Mouse (Mus musculus) 416B (cell line): ENCODE results near the gene Slc15a1.

Experiments
- DNase-seq: peaks from one replicate; pipeline ENCODE4 v3.0.0; 2011; ENCODE audit warnings: low read depth

Gene Slc15a1

DNA sequence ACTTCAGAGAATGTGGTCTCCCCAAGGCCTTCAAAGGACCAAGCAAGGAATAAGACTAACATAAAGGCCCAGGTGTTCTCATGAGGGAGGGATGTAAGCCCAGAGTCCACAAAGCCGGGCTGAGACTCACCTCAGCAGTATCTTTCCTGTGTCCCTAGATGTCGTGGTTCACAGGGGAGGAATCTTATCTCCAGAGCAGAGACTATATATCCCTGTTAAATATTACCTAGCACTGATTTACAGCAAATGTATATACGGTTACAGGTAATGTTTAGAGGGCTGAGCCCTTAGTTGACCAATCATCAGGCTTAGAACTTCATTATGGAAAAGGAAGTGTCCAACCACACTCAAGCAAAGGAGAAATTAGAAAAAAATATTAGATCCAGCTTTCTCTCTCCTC is 11.3 kb downstream of the Slc15a1 start:
- DNase-seq, result no peak

DNA sequence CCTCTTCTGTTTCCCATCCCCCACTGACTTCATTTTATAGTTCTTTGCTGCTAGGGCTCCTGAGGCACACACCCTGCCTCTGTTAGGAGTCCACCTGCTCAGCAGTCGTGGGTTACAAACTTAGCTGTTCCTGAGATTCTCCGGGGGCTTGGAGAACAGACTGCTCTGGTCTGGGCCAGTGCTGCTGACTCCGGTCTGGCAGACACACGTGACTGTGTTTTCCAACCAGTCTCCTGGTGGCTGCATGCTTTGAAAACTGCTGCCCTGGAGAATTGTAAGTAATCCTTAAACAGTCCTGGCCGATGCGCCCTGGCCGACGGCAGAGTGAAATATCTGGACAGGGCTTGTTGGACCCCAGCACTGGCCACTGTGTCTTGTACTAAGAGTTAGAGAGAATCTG is 12.7 kb downstream of the Slc15a1 start:
- DNase-seq, result no peak

DNA sequence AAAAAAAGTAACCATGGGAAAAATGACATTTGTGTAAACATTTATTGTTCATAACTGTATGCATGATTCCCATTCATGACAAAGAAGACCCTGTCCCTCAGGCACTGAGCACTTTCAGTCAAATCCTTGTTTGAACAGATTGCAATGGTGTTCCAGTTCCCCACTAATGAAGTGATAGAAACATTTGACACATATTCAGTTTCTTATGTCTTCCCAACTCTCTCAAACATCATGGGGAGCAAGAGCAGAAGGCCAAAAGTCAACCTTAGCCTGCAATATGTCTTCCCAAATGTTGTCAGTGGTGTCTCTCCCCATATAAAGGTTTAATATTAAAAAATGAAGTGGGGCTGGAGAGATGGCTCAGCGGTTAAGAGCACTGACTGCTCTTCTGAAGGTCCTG is 19.3 kb downstream of the Slc15a1 start:
- no peak for DNase-seq

DNA sequence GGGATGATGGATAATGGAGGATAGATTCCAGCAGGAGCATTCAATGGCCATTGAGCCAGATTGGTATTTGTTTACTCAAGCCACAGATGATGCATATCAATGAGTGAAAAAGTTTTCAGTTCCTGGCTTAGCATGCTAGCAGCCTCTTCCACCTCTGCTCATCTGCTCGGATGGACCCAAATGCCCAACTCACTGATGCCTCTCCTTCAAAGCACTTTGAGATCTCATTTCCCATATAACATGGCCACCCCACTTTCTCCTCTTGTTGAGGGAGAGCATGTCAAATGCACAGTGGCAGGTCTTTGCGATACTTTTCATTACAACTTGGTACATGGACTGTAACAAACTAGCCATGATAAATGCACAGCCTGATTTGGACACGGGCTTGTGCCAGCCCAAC is 20.6 kb downstream of the Slc15a1 start:
- DNase-seq, result peak; percentile 21

DNA sequence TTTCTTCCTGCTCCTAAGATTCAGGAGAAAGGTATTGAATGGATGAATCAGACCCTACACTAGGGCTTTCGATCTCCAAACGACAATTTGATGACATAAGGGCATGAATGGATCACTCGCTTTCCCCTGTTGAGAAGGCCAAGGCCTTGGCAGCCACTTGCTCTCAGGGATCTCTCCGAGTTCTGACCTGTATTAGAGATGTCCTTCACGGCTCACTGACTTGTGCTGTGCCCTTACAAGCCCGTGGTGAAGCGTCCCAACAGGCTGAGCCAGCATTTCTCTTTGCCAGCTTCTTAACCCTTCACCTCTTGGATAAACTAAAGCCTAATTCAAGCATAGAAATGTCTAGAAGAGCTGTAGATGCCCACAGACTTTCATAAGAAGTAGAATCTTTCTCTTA is 22.9 kb downstream of the Slc15a1 start:
- DNase-seq, result no peak

DNA sequence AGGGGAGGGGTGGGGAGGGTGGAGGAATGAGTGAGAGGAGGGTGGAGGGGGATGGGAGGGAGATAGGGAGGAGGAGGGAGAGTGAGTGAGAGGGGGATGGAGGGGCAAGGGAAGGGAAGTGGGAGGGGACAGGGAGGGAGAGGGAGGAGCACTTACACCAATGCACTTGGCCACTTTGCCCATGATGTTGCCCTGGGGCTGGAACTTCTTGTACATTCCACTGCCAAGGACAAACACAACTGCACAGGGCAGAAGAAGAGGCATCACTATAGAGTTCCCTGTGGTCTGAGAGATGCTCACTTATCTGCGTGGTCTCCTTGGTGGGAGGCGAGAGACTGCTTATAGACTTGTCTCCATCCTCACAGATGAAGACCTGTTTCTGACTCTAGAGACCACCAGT is 23.5 kb downstream of the Slc15a1 start:
- no peak for DNase-seq

DNA sequence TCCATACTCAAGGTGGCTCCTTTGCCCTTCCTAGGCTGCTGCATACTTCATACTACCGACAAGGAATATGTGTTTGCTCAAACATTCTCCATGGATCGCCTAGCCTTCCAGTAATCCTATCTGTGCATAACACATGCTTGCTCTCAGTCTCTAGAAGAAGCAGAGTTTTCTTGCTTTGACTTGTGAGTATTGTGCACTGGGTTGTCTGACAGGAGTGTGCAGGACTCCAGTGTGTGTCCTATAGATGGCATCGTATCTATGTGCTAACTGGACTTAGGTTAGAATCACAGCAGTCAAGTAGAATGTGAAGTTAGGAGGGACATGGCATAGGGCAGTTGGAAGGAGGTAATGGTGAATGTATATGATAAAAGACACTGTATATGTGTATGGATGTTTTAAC is 26.0 kb downstream of the Slc15a1 start:
- DNase-seq, result no peak

DNA sequence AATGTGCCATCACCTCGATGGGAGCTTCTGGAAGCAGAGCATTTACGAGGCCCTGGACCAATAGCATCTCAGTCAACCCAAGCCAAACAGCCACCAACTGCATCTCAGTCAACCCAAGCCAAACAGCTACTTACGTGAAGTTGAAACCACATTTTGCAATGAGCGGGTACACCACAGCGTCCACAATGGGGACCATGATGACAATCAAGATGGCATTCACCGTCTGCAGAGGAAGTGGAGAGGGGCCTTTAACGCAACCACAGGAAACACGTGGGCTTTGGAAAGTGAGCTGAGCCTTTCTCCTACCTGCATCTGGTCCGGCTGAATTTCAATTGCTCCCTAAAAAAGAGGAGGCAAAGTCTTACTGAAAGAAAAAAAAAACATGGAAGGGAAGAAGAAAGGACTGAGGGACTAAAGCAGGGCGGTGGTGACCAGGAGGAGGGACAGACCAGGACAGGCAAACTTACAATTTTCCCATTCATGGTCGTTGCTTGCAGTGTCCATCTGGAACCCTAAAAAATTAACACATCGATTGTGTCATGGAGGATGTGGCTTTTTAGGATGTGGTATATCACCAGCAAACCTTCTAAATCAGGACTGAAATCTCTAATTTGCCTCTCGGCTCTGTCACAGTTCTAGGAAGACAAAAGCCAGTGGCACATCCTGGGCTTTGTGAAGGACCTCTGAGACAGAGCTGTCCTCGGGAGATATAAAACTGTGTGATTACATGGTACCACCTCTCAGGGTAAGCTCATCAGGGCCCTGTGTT is 26.9 kb downstream of the Slc15a1 start:
- DNase-seq, result peak; percentile 97

DNA sequence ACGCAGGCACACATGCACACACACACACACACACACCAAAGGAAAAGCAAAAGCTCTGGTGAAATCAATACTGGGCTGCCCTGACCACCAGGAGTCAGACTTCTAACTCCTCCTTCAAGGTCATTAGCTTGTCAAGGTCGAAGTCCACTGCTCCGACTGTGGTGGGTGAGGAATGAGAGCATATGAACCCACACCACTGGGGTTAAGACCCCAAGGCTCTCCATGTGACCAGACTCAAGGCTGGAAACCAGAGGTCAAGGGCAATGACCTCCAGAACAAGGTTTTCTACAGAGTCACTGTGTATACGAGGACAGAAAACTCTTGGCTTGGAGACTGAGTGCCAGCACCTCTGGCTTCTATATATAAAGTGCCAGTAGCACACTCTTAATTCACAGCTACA is 31.2 kb downstream of the Slc15a1 start:
- no peak for DNase-seq

DNA sequence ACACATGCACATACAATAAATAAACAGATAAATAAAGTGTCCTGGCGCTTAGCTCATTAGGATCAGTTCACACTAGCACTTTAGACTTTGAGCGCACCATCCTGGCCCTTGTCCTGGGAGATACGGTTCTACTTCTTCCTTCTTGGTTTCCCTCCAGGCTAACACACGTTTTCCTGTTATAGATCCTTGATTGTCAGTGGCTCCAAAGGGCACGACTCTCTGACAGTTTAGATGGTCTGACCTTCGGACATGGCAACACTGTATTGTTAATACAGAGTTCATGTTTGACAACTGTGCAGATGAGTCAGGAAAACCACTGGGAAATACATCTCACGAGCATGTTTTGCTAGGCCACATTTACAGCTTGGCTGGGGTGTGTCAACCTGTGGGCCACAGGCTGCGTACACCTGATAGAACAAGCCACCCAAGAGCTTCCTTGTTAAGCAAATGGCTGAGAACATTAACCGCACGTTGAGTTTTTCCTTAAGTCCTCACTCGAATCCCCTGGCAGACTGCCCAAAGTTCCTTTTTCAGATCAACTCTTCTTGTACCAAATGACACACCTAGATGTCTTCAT is 33.4 kb downstream of the Slc15a1 start:
- DNase-seq, result no peak

DNA sequence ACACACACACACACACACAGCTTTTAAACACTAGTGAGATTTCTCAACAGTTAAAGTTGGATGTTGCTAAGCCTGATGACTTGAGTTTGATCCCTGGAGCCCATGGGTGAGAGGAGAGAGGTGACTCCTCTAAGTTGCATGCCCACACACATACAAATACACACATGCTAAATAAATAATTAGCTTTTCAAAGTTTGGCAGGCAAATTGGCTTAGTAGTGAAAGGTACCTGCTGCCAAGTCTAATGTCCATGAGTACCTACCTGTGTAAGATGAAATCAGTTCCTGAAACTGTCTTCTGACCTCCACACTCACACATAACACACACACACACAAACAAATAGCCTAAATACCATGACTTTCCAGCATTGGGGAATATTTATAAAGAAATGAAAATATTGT is 35.5 kb downstream of the Slc15a1 start:
- no peak for DNase-seq

DNA sequence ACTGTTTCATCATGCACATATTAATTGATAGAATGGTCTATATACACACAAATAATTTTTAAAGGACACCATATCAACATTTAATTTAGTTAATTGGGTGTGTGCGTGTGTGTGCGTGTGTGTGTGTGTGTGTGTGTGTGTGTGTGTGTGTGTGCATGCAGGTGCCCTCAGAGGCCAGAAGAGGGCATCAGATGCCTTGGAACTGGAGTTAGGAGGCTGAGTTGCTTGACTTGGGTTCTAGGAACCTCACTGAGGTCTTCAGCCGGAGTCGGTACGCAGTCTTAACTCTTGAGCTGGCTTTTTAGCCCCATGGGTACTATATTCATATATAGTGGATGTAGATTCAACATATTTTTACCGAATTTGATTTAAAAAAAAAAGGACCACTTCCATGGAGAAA is 37.4 kb downstream of the Slc15a1 start:
- no peak for DNase-seq

DNA sequence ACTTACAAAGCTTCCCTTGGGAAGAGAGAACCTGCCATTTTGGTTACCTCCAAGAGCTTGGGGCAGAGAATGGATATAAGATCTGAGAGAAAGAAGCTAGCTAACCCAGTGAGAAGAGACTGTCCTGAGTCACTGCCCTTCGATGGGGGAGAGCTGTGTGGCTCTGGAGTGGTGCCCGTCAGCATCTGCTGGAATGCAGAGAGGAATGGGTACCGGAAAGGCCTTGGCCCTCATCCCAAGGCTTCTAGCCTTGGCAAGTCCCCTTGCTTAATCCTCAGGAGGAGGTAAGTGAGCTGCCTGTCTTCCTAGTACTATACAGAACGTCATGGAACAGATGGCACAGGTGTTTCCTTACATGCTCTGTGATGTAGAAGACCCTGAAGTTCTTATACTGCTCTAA is 38.6 kb downstream of the Slc15a1 start:
- no peak for DNase-seq

DNA sequence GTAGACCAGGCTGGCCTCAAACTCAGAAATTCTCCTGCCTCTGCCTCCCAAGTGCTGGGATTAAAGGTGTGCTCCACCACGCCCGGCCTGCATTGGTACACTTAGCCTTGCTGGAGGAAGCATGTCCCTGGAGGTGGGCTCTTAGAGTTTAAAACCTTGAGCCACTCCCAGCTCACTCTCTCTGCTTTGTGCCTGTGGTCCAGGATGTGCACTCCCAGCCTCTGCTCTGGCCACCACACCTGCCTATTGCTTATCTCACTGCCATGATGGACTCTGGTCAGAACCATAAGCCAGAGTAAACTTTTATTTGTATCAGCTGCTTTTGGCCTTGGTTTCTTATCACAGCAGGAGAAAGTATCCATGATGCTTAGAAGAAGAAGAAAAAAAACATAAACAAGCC is 40.7 kb downstream of the Slc15a1 start:
- DNase-seq, result no peak

DNA sequence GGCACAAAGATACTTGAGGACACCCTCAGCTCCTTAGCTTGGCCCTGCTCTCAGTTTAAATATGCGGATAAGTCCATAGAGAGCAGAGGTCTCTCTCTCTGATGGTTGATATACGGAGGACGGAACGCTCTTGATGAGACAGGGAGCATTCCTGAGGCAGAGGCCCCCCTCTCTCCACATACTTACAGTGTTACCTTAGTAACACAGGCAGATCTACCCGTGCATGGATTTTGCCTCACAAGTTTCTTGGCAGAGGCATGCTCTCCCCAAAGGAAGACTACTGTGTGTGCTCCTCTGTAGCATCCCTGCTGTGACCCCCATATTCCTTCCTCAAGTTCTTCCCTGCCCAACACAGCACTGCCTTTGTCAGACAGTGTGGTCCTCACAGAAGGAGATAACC is 42.3 kb downstream of the Slc15a1 start:
- DNase-seq, result no peak

DNA sequence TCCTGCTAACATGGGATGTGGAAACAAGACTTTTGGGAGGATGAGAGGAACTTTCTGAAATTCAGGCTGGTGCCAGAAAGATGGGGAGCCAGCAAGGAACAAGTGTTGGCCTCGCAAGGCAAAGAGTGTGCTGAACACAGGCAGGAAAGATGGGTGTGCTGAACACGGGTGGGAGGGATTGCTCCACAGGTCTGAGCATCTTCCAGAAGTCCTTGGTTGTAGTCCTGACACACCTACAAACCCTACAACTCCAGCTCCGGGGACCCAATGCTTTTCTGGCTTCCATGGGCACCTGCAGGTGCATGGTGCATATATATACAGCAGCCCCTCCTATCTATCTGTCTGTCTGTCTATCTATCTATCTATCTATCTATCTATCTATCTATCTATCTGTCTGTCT is 44.1 kb downstream of the Slc15a1 start:
- DNase-seq, result no peak

DNA sequence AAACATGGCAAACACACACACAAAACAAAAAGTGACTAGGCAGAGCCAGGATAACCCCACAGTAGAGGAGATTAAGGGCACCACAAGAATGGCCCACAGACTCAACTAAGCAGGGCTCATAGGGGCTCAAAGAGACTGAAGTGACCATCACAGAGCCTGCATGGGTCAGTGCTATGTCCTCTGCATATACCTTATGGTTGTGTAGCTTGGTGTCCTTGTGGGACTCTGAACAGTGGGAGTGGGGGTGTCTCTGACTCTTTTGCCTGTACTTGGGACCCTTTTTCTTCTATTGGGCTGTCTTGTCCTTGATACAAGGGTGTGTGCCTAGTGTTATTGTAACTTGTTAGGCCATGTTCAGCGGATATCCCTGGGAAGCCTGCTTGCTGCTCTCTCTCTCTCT is 46.5 kb downstream of the Slc15a1 start:
- no peak for DNase-seq

DNA sequence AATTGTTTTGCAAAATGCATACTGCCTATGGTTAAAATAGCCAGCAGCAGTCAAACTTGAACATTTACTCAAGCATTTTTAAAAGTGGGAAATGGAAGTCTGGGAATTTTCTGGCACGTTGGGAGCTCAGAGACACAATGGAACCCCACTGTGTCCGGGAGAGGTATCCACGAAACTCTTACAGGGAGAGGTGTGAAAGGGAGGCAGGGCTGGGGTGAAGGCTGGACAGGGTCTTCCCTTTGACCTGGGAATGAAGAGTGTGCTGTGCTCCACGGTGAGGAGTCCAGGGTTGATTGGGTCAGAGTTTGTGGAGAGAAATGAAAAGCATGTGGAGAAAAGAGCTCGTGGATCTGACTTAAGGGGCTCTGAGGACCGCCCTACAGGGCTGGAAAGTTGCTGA is 47.5 kb downstream of the Slc15a1 start:
- no peak for DNase-seq

DNA sequence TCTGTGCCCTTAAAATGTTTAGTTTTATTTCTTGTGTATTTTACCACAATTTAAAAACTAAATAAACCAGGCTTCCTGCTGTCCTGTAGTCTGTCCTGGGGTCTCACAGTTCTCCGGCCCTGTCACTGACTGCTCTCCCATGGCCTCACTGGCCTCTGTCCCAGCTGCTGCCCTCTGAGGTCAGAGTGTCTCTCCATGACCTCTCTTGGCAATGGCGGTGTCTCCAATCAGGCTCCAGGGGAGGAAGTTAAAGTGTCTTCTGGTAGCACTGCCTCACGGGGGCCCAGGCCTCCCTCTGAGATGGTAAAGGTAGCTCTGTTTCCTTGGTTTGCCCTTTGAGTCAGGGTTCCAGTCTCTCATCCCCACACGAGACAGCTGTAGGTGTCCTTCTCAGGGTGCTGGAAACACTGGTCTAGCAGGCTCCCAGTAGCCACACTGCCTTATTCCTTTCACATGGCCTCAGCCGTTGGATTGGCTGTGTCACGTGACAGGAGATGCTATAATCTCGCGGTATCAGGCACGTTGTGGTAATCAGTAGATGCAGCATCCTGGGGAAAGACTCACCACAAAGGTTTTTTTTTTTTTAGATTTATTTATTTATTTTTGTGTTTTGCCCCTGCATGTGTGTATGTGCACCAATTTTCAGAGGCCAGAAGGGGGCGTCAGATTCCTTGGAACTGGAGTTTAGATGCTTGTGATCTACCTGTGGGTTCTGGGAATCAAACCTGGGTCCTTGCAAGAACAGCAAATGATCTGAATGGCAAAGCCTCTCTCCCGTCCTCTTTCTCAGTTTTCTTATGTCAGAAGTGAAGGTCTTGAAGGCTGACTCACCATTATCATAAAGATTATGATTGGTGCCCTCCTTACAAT is 48.4 kb downstream of the Slc15a1 start:
- DNase-seq, result peak; percentile 79

DNA sequence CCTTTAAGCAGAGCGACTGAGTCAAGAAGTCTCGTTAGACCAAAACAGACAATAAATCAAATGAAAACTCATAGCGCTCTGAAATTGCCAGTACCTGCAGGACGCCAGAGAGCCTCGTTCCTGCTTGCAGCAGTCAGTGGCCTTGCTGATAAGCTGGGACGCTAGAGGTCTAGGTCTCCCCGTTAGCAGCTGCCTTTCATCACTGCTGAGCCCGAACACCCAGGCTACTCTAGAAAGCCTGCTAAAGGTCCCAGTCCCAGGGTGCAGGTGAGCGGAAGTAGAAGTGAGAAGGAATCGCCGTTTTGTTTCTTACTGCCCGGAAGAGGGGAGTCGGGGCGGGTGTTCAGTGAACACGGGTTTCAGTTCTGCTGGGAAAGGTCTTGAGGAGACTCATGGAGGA is 49.1 kb downstream of the Slc15a1 start:
- no peak for DNase-seq

DNA sequence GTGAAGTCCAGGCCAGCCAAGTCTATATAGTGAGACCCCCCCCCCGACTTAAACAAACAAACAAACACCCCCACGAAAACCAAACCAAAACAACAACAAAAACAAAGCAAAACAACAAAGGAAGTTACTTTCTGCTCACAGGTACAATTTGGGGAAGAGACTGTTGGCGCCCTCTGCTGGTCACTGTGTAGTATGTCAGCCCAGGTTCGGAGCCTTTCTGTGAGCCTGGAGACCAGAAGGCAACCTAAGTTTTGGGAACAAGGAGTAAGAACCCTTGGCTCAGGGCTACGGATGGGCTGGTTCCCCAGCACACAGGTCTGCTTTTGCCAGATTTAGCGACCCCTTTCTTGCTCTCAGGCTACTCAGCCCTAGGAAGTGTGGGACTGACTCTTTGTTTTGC is 49.5 kb downstream of the Slc15a1 start:
- peak; percentile 62 for DNase-seq

DNA sequence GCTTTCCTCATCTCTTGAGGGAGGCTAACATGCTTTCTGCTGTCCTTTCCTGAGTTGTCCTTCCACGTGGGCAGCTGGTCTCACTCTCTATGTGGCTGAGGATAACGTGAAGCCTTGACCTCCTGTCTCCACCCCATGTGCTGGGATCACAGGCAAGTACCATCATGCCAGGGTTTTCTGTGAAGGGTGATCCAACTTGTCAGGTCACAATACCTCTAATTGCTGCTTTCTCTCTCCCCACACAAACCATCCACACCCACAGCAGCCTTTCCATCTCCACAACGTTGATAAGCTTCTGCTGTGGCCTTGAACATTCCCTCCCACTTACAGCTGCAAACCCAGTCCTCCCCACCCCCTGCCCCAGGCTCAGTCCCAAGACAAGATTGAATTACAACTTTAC is 51.9 kb downstream of the Slc15a1 start:
- DNase-seq, result no peak

DNA sequence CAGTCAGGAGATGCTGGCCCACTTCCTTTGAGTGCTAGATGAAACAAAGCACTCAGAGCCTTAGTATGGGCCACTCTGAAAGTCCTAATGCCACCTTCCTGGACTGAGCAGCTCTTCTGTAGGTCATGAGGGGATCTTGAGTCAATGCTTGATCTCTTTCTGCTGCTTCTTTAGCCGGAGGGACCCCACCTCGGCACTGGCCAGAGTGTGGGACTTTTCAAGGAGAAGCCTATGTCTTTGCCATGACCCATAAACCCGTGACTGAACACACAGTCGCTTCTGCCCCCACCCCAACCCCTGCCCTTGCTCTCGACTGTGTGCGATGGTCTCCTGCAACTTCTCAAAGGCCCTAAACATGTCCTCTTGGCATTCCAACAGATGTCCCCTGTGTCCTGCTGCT is 52.8 kb downstream of the Slc15a1 start:
- DNase-seq, result no peak
